Mouse (Mus musculus) heart, embryonic 13.5 days (tissue): ENCODE data around the gene Slc47a2. TPM values are rescaled to one million over a fixed set of nuclear protein-coding genes. Genes with fewer than 3 reads are reported as not detected.

Experiments used
- ATAC-seq: fragments of 200-750 bp; cut with Nextera tagmentation; 2 replicates; pipeline ENCODE4 v1.8.0; 2017; ENCODE audit warnings: moderate TSS enrichment; ENCODE audit not compliant: insufficient number of reproducible peaks, low FRiP score, low TSS enrichment; ENCODE audit errors: extremely low read depth
- H3K27ac ChIP-seq: fragments of 300-500 bp; sonication (generic); replicated peaks from 2 replicates; pipeline ENCODE4 v1.5.1; 2015; ENCODE audit warnings: moderate library complexity, mild to moderate bottlenecking, inconsistent platforms
- H3K27me3 ChIP-seq: fragments of 300-500 bp; sonication (generic); replicated peaks from 2 replicates; pipeline ENCODE4 v1.6.1; 2015; ENCODE audit warnings: mild to moderate bottlenecking, inconsistent platforms
- H3K36me3 ChIP-seq: fragments of 300-500 bp; sonication (generic); 2 replicates; pipeline ENCODE4 v1.6.1; 2015; ENCODE audit warnings: mild to moderate bottlenecking, inconsistent platforms
- H3K4me1 ChIP-seq: fragments of 300-500 bp; sonication (generic); 2 replicates; pipeline ENCODE4 v1.6.1; 2015; ENCODE audit warnings: inconsistent platforms
- H3K4me2 ChIP-seq: fragments of 300-500 bp; sonication (generic); 2 replicates; pipeline ENCODE4 v1.6.1; 2015; ENCODE audit warnings: inconsistent platforms, mild to moderate bottlenecking, moderate library complexity
- H3K4me3 ChIP-seq: fragments of 300-500 bp; sonication (generic); 2 replicates; pipeline ENCODE4 v1.5.1; 2015; ENCODE audit warnings: moderate library complexity, mild to moderate bottlenecking, inconsistent platforms
- H3K9ac ChIP-seq: fragments of 300-500 bp; sonication (generic); 2 replicates; pipeline ENCODE4 v1.6.1; 2015; ENCODE audit warnings: inconsistent platforms, mild to moderate bottlenecking, moderate library complexity
- H3K9me3 ChIP-seq: fragments of 300-500 bp; sonication (generic); 2 replicates; pipeline ENCODE4 v1.6.1; 2016; ENCODE audit warnings: inconsistent platforms
- WGBS: fragments of 180-500 bp; shearing (Covaris S2); methylation state at CpG from one replicate; pipeline ENCODE4 v1.1.7; 2015; ENCODE audit warnings: mixed read lengths; 5-methylcytosine and 5-hydroxymethylcytosine counted together
- polyA plus RNA-seq: library from polyadenylated mRNA; unstranded; fragments of >200 nt; fragmentation: Nextera tagmentation; extraction: Ambion mirVana; gene quantifications from 2 replicates; pipeline ENCODE4 v1.2.1, GENCODE M21; 2015

The Slc47a2 gene
- polyA plus RNA-seq, 1 experiment from 2014 or later, result not detected

GRCm38 (mm10) chr11:61341971-61342370 lies 689 bp downstream of the Slc47a2 start:
- Histone ChIP-seq H3K27ac (no peak overlapping the region), H3K9ac (no peak overlapping the region; the same call in 1 of the 2 replicates), H3K9me3 (no peaks in the 10 kb centered on the region), H3K4me3 (peak overlapping the region; percentile 52), H3K36me3 (no peaks in the 10 kb centered on the region), H3K27me3 (peaks cover 57% of the 10 kb centered on the region), H3K4me2 (peak overlapping the region; percentile 83), H3K4me1 (peaks cover 12% of the 10 kb centered on the region)
- ATAC-seq, result no peak
- WGBS, result 19% methylated on average over 10 of the region's 10 CpGs

DNA sequence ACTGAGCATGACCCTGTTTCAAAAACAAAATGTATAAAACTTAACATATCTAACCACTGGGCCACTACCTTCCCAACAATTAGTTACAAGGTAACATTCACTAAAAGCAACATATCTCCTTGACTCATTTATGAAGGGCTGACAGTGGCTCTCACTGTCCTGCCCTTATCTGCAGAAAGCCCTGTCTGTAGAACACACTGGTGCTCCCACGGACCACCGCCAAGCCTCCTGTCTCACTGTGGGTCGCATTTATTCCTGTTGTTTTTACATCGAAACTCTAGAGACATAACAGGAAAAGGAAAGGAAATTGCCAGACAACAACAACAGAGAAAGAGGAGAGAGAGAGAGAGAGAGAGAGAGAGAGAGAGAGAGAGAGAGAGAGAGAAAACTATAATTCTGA lies 1.4 kb downstream of the Slc47a2 start:
- Histone ChIP-seq H3K4me2 (no peak overlapping the region), H3K27me3 (peaks cover 57% of the 10 kb centered on the region), H3K27ac (no peak overlapping the region), H3K4me1 (peaks cover 12% of the 10 kb centered on the region), H3K4me3 (no peak overlapping the region), H3K36me3 (no peaks in the 10 kb centered on the region), H3K9me3 (no peaks in the 10 kb centered on the region), H3K9ac (no peak overlapping the region)
- ATAC-seq, result no peak
- WGBS, result 67% methylated on average over 4 of the region's 4 CpGs

DNA sequence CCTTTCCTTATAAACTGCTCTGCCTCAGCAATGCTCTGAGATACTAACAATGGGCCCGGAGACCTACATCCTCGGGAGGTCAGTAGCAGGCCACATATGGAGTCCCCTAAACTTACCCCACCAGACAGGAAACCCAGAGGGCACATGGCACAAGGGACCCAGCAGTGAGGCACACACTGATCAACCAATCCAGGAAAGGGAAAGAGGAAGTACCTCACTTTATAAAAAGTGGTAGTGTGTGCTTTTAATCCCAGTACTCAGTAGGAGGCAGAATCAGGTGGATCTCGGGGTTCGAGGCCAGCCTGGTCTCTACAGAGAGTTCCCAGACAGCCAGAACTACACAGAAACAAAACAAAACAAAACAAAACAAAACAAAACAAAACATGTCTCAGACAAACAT lies 2.3 kb downstream of the Slc47a2 start:
- H3K9me3 ChIP-seq, result no peaks in the 10 kb centered on the region
- H3K9ac ChIP-seq, result no peak overlapping the region
- H3K4me1 ChIP-seq, result peaks cover 12% of the 10 kb centered on the region
- 76% methylated on average over 4 of the region's 4 CpGs for WGBS
- H3K27ac ChIP-seq, result no peak overlapping the region
- H3K36me3 ChIP-seq, result no peaks in the 10 kb centered on the region
- peaks cover 50% of the 10 kb centered on the region for H3K27me3 ChIP-seq
- ATAC-seq, result no peak
- H3K4me2 ChIP-seq, result no peak overlapping the region
- no peak overlapping the region for H3K4me3 ChIP-seq

- no peak overlapping the region for H3K4me2 ChIP-seq
Observed at GRCm38 (mm10) chr11:61337586-61337985, 5.1 kb downstream of the Slc47a2 start.

DNA sequence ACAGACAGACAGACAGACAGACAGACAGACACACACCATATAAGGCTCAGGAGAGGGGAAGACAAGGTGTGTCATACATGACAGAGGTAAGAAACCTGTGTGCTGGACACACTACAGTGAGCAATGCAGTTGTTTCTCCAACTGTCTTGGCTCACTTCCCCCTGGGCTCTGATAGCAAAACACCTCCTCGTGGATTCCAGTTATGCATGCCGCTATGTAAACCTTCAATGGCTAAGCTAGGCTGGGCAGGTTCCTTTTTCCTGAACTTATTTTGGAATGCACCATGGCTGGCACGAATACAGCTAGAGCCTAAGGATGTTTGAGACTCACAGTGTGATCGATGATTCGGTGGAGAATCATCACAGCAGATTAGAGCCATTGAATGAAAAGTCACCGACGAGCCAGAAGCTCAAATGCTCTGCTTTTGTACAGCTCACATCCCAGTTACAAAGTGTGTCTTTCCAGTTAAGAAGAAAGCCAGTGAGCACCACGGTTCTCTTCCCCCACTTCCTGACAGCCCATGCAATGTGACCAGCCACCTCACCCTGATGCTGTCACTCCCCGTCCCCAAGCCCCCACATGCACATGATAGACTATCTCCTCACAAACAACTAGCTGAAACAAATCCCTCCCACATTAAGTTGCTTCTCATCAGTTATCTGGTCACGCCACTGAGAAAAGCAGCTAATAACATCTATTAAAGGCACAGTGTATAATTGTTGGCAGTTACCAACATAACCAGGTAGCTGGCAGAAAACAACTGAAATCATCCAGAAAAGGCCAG lies 21.6 kb downstream of the Slc47a2 start:
- Histone ChIP-seq H3K9ac (0 out of 2 replicates have a peak overlapping the region, but pooled peaks have one; percentile 24), H3K4me1 (peaks cover 33% of the 10 kb centered on the region), H3K4me2 (no peak overlapping the region), H3K27ac (peak overlapping the region; percentile 34), H3K4me3 (no peak overlapping the region), H3K36me3 (no peaks in the 10 kb centered on the region), H3K9me3 (no peaks in the 10 kb centered on the region), H3K27me3 (0 out of 2 replicates have a peak, but pooled peaks cover 3% of the 10 kb centered on the region)
- ATAC-seq, result no peak
- WGBS, result 47% methylated on average over 10 of the region's 10 CpGs

More at GRCm38 (mm10) chr11:61337586-61337985, 5.1 kb downstream of the Slc47a2 start:
- WGBS, result 65% methylated on average over 10 of the region's 10 CpGs
- Histone ChIP-seq H3K9me3 (no peaks in the 10 kb centered on the region), H3K9ac (no peak overlapping the region), H3K4me1 (peaks cover 8% of the 10 kb centered on the region), H3K4me3 (no peak overlapping the region), H3K27me3 (peaks cover 28% of the 10 kb centered on the region), H3K36me3 (no peaks in the 10 kb centered on the region), H3K27ac (no peak overlapping the region)
- ATAC-seq, result no peak

- no peak for ATAC-seq
- Histone ChIP-seq H3K27ac (peak overlapping the region; percentile 79), H3K4me2 (peak overlapping the region; percentile 46)
Observed at GRCm38 (mm10) chr11:61319923-61320567, 22.6 kb downstream of the Slc47a2 start.

DNA sequence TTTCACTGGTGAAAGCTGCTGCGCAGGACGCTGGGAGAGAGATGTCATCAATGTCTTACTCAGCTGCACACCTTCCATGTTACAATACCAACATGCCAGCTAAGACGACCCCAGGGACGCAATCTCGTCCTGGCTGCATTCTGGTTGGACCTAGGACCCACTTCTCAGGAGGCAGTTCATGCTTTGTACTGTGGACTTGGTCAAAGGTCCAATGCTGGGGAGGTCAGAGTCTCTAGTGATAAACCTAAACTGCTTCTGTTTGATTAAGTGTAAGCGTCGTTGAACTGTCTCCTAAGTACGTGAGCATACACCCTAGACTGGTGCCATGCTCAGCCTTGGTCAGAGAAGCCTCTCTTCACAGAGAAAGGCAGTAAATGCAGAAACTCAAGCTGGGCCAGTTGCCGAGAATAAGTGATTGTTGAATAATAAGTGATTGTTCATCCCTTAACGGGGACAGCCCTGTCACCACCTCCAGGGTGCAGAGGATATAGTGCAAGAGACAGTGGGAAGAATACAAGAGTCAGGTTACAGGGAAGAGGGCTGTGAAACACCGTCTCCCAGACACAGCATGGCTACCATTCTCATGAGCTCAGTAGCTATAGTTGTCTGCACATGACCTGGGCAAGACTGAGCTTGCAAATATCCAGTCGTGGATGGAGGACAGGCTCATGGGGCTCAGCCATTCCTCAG lies 23.3 kb downstream of the Slc47a2 start:
- H3K4me2 ChIP-seq, result peak overlapping the region; percentile 46
- no peaks in the 10 kb centered on the region for H3K36me3 ChIP-seq
- peaks cover 33% of the 10 kb centered on the region for H3K4me1 ChIP-seq
- no peaks in the 10 kb centered on the region for H3K9me3 ChIP-seq
- 29% methylated on average over 12 of the region's 12 CpGs for WGBS
- ATAC-seq, result peak; percentile 74
- no peak overlapping the region for H3K9ac ChIP-seq
- H3K27ac ChIP-seq, result peak overlapping the region; percentile 79
- H3K4me3 ChIP-seq, result peak overlapping the region; percentile 18; the same call in 1 of the 2 replicates
- H3K27me3 ChIP-seq, result 0 out of 2 replicates have a peak, but pooled peaks cover 3% of the 10 kb centered on the region

More at GRCm38 (mm10) chr11:61319923-61320567, 22.6 kb downstream of the Slc47a2 start:
- H3K4me3 ChIP-seq, result peak overlapping the region; percentile 18; the same call in 1 of the 2 replicates
- 42% methylated on average over 3 of the region's 3 CpGs for WGBS
- peaks cover 33% of the 10 kb centered on the region for H3K4me1 ChIP-seq
- H3K36me3 ChIP-seq, result no peaks in the 10 kb centered on the region
- 0 out of 2 replicates have a peak overlapping the region, but pooled peaks have one; percentile 44 for H3K9ac ChIP-seq
- 0 out of 2 replicates have a peak, but pooled peaks cover 3% of the 10 kb centered on the region for H3K27me3 ChIP-seq
- no peaks in the 10 kb centered on the region for H3K9me3 ChIP-seq

DNA sequence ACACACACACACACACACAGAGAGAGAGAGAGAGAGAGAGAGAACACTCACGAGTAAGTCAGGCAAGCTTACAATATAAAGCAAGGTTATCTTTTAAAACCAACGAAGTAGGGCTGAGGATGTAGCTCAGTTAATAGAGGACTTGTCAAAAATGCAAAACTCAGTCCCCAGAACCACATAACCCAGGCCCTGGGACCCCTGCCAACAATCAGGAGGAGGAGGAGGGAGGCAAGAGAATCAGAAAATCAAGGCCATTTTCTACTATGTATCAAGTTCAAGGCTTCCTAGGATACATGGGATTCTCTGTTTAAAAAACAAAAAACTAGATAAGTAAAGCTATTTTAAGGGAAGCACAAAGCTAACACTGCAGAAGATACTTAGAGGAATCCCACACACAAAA lies 25.8 kb downstream of the Slc47a2 start:
- H3K36me3 ChIP-seq, result no peaks in the 10 kb centered on the region
- ATAC-seq, result no peak
- no peak overlapping the region for H3K27ac ChIP-seq
- WGBS, result 34% methylated on average over 2 of the region's 2 CpGs
- H3K4me1 ChIP-seq, result peaks cover 44% of the 10 kb centered on the region
- H3K4me2 ChIP-seq, result no peak overlapping the region
- no peak overlapping the region for H3K4me3 ChIP-seq
- no peaks in the 10 kb centered on the region for H3K9me3 ChIP-seq
- no peak overlapping the region for H3K9ac ChIP-seq
- H3K27me3 ChIP-seq, result 0 out of 2 replicates have a peak, but pooled peaks cover 3% of the 10 kb centered on the region

DNA sequence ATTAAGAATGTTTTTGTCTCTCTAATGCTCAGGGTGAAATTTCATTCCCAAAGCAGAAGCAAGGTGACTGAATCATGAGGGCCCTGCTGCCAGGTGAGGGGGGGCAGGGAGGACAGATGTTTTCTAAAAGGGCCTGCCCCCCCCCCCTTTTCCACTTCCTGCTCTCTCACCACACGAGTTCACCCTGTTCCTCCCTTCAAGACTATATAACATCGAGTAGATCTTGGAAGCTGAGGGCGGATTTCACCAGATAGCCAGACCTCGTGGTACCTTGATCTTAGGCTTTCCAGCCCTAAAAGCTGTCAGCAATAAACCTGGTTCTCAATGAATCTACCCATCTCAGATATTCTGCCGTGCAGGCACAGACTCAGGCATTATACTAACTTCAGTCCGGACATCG lies 32.3 kb downstream of the Slc47a2 start:
- ATAC-seq, result no peak
- no peak overlapping the region for H3K27ac ChIP-seq
- no peaks in the 10 kb centered on the region for H3K27me3 ChIP-seq
- H3K9ac ChIP-seq, result no peak overlapping the region
- no peak overlapping the region for H3K4me3 ChIP-seq
- no peaks in the 10 kb centered on the region for H3K36me3 ChIP-seq
- H3K4me1 ChIP-seq, result peaks cover 12% of the 10 kb centered on the region
- no peak overlapping the region for H3K4me2 ChIP-seq
- 63% methylated on average over 7 of the region's 7 CpGs for WGBS
- H3K9me3 ChIP-seq, result peaks cover 5% of the 10 kb centered on the region

DNA sequence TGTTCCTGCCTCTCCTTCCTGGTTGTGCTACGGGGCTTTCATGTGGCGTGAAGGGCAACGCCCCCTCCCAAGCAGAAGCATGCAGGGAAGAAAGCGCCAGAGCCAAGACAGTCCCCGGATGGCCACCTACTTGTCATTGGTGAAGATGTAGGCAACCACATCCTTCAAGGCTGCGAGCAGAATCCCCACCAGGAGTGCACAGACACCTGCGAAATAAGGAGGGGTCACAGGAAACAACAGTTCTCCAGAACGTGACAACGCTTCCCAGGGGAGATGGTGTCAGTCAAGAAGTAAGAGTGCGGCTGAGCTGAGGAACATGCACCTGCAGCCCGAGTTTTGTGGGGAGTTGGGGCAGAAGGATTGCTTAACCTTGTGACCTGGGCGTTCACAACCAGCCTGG lies 32.8 kb downstream of the Slc47a2 start:
- Histone ChIP-seq H3K27ac (no peak overlapping the region), H3K4me2 (no peak overlapping the region), H3K27me3 (no peaks in the 10 kb centered on the region), H3K4me1 (peaks cover 12% of the 10 kb centered on the region), H3K9me3 (peaks cover 9% of the 10 kb centered on the region), H3K9ac (no peak overlapping the region), H3K36me3 (no peaks in the 10 kb centered on the region), H3K4me3 (no peak overlapping the region)
- no peak for ATAC-seq
- WGBS, result 66% methylated on average over 12 of the region's 12 CpGs

DNA sequence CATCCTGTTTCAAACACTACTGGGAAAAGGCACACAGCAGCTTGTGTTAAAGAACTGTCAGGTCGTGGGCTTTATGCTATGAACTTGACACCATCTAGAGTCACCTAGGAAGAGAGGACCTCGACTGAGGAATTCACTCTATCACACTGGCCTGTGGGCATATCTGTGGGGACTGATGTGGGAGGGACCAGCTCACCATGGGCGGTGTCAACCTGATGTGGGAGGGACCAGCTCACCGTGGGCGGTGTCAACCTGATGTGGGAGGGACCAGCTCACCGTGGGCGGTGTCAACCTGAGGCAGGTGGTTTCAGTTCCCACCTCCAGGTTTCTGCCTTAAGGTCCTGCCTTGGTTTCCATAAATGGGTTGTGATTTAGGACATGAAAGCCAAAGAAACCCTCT lies 34.9 kb downstream of the Slc47a2 start:
- Histone ChIP-seq H3K9me3 (peaks cover 9% of the 10 kb centered on the region), H3K4me3 (no peak overlapping the region), H3K4me2 (peak overlapping the region; percentile 27), H3K27ac (no peak overlapping the region), H3K4me1 (no peaks in the 10 kb centered on the region), H3K36me3 (no peaks in the 10 kb centered on the region), H3K27me3 (no peaks in the 10 kb centered on the region), H3K9ac (peak overlapping the region; percentile 11; the same call in 1 of the 2 replicates)
- WGBS, result 39% methylated on average over 7 of the region's 7 CpGs
- ATAC-seq, result no peak
